Mouse (Mus musculus): ENCODE results near the gene Hist3h2a. TPM values are rescaled to one million over a fixed set of nuclear protein-coding genes. Genes with fewer than 3 reads are reported as not detected.

Gene Hist3h2a
- polyA plus RNA-seq (2014; fragmentation: Nextera tagmentation; extraction: Ambion mirVana): 80.7 and 98.2 TPM in 2 replicates

DNA sequence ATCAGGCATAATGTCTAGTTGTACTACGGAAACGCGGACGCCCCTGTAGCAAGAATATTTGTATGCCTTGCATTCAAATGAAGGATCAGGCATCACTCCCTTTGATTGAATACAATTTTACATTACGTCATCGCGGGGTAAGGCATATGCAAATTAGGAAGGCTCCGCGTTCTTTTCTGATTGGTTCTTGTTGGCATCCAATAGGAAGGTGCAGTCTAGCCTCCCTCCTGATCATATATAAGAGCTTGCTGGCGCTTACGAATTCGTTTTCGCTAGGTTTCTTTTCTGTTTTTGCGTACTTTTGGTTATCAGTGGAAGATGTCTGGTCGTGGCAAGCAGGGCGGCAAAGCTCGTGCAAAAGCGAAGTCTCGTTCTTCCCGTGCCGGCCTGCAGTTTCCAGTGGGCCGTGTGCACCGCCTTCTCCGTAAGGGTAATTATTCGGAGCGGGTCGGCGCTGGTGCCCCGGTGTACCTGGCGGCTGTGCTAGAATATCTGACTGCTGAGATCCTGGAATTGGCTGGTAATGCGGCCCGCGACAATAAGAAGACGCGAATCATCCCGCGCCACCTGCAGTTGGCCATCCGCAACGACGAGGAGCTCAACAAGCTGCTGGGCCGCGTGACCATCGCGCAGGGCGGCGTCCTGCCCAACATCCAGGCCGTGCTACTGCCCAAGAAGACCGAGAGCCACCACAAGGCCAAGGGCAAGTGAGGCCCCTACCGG lies at the start of gene Hist3h2a, which contains the start of gene Trim17:
Gene Hist3h2a, plus strand, starts transcription at position 266 of the 723 bp plus-strand sequence.
Gene Trim17, plus strand, starts transcription at position 266 of the 723 bp plus-strand sequence.
- no peaks in the 10 kb centered on the region for H3K27me3 ChIP-seq (ENCODE audit: control insufficient read depth, insufficient read depth, low read length)
- H3K9me3 ChIP-seq (ENCODE audit: control insufficient read depth, low read length): no peaks in the 10 kb centered on the region
- peak within 1 kb of the TSS; percentile 84 for H3K4me2 ChIP-seq (ENCODE audit: low read depth, low read length)
- H3K9ac ChIP-seq (replicated peaks; ENCODE audit: low read depth, low read length): peak within 1 kb of the TSS; percentile 96
- peak within 1 kb of the TSS; percentile 83 for H3K4me3 ChIP-seq (ENCODE audit: low read depth, low read length)
- peaks cover 38% of the 10 kb centered on the region for H3K4me1 ChIP-seq (ENCODE audit: control insufficient read depth, insufficient read depth, low read length)
- H3K27ac ChIP-seq (ENCODE audit: low read depth, low read length): peak within 1 kb of the TSS; percentile 100
- WGBS: under 1% methylated on average over 49 of the region's 49 CpGs
- H3K36me3 ChIP-seq (ENCODE audit: control insufficient read depth, insufficient read depth, low read length): no peaks in the 10 kb centered on the region
- peak; percentile 90 for ATAC-seq (ENCODE audit: low read depth)

DNA sequence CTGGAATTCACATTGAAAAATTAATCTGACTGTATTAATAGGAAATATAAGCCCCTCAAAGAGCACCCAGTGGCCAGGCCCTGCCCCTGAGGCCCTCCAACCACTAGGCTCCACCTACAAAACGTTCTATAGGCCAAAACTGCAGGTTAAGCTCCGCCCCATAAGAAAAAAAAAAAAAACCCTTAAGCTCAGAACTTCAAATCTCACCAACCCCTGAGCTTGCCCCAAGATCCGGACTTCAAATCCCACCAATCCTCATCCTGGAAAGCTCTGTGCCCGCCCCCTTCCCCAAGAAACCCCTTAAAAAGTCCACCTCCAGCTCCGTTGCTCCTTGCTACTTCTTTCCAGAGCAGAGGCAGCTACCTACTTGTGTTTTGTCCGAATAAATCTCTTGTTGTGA lies 49.6 kb upstream of the Hist3h2a start:
- no peak for ATAC-seq (ENCODE audit: low read depth)
- Histone ChIP-seq H3K4me2 (ENCODE audit: low read depth, low read length) (no peak overlapping the region; the same call in 1 of the 2 replicates), H3K4me3 (ENCODE audit: low read depth, low read length) (no peak overlapping the region), H3K36me3 (ENCODE audit: control insufficient read depth, insufficient read depth, low read length) (peaks cover 9% of the 10 kb centered on the region), H3K4me1 (ENCODE audit: control insufficient read depth, insufficient read depth, low read length) (peaks cover 6% of the 10 kb centered on the region; the same call in 1 of the 2 replicates), H3K27me3 (ENCODE audit: control insufficient read depth, insufficient read depth, low read length) (no peaks in the 10 kb centered on the region), H3K27ac (ENCODE audit: low read depth, low read length) (no peak overlapping the region), H3K9me3 (ENCODE audit: control insufficient read depth, low read length) (no peaks in the 10 kb centered on the region), H3K9ac (replicated peaks; ENCODE audit: low read depth, low read length) (no peak overlapping the region)
- WGBS: 50% methylated on average over 6 of the region's 6 CpGs

DNA sequence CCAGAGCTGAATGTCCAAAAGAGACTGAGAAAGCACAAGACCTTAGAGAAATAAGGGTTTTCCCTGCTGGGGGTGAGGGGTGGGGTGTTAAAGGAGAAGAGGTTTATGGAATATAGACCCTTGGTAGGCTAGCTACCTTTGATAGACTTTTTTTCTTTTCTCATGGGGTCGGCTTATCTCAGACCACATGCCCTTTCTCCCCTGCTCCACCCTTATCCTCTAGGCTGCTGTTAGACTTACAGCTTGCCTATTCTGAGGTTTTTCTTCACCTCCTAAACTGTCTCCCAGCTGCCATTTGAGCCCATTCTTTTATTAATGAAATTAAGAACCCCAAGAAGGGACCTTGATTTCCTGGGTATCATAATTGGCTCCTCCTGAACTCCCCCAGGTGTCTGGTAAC lies 40.7 kb upstream of the Hist3h2a start:
- Histone ChIP-seq H3K36me3 (ENCODE audit: control insufficient read depth, insufficient read depth, low read length) (no peaks in the 10 kb centered on the region), H3K27ac (ENCODE audit: low read depth, low read length) (no peak overlapping the region), H3K9ac (replicated peaks; ENCODE audit: low read depth, low read length) (no peak overlapping the region), H3K27me3 (ENCODE audit: control insufficient read depth, insufficient read depth, low read length) (no peaks in the 10 kb centered on the region), H3K4me2 (ENCODE audit: low read depth, low read length) (no peak overlapping the region; the same call in 1 of the 2 replicates), H3K9me3 (ENCODE audit: control insufficient read depth, low read length) (no peaks in the 10 kb centered on the region), H3K4me3 (ENCODE audit: low read depth, low read length) (no peak overlapping the region), H3K4me1 (ENCODE audit: control insufficient read depth, insufficient read depth, low read length) (no peaks in the 10 kb centered on the region)
- WGBS: 68% methylated on average over 1 of the region's 1 CpGs
- no peak for ATAC-seq (ENCODE audit: low read depth)

DNA sequence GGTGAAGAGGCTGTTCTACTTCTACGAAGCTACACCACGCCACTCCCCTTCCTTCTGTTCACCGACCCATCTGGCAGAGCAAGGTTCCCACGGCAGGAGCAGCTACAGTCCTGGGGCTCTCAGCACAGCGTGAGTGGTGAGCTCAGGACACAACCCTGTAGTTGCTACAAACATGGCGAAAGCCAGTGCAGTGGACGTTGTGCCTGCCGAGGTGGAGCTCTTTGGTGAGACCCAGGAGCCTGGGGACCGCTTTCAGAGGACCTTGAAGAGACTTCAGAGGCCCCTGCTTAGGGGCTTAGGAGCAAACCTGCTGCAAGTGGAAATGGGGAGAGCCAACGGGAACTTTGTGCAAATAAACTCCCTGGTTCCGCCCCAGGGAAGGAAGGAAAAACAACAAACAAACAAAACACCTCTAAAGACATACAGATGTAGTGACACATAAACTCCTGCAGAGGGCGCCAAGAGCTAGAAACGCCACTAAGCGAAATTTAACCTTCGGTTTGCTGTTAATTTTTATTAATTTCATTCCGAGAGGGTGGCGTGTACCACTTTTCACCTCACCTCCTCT lies 39.9 kb upstream of the Hist3h2a start:
- 23% methylated on average over 17 of the region's 17 CpGs for WGBS
- no peak overlapping the region for H3K27ac ChIP-seq (ENCODE audit: low read depth, low read length)

DNA sequence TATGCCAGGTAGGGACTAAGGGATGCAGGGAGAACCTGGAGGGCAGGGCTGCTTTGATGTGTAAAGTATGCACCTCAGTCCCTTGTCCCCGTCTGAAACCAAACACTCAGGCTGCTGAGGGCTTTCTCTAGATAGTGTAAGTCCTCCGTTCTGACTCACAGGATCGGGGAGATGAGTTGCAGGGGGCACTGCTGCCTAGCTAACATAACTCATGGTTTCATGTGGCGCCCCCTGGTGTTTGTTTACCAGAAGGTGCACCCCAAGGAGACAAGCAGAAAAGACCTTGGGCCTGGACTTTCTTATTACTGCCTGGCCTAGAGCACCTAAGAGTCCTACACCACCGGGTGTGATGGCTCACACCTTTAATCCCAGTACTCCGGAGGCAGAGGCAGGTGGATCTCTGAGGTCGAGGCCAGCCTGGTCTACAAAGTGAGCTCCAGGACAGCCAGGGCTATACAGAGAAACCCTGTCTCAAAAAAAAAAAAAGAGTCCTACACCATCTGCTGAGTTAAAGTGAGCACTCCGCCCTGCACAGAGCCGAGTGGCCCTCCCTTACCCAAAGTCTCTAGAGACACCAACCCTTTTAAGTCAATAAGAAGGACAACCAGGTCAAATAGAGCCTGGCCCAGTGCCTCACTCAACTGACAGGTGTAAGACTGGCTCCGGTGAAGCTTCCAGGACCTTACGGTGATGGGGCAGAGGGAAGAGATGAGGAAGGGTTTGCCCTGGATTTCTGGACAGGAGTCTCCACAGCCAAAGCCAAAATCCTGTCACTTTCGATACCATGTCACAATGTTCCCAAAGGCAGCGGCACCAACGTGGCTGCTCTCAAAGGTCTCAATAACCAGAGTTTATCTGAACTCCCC lies 37.4 kb upstream of the Hist3h2a start:
- H3K9me3 ChIP-seq (ENCODE audit: control insufficient read depth, low read length): no peaks in the 10 kb centered on the region
- no peak overlapping the region for H3K4me2 ChIP-seq (ENCODE audit: low read depth, low read length)
- no peak overlapping the region for H3K4me3 ChIP-seq (ENCODE audit: low read depth, low read length)
- no peak for ATAC-seq (ENCODE audit: low read depth)
- 50% methylated on average over 14 of the region's 14 CpGs for WGBS
- no peaks in the 10 kb centered on the region for H3K36me3 ChIP-seq (ENCODE audit: control insufficient read depth, insufficient read depth, low read length)
- H3K4me1 ChIP-seq (ENCODE audit: control insufficient read depth, insufficient read depth, low read length): no peaks in the 10 kb centered on the region
- H3K27ac ChIP-seq (ENCODE audit: low read depth, low read length): no peak overlapping the region
- no peaks in the 10 kb centered on the region for H3K27me3 ChIP-seq (ENCODE audit: control insufficient read depth, insufficient read depth, low read length)
- no peak overlapping the region for H3K9ac ChIP-seq (replicated peaks; ENCODE audit: low read depth, low read length)

More for the DNA sequence above, 39.9 kb upstream of the Hist3h2a start:
- Histone ChIP-seq H3K4me1 (ENCODE audit: control insufficient read depth, insufficient read depth, low read length) (no peaks in the 10 kb centered on the region), H3K9ac (replicated peaks; ENCODE audit: low read depth, low read length) (peak overlapping the region; percentile 42; the same call in 1 of the 2 replicates), H3K36me3 (ENCODE audit: control insufficient read depth, insufficient read depth, low read length) (no peaks in the 10 kb centered on the region), H3K9me3 (ENCODE audit: control insufficient read depth, low read length) (no peaks in the 10 kb centered on the region), H3K4me2 (ENCODE audit: low read depth, low read length) (peak overlapping the region; percentile 49), H3K27me3 (ENCODE audit: control insufficient read depth, insufficient read depth, low read length) (no peaks in the 10 kb centered on the region), H3K4me3 (ENCODE audit: low read depth, low read length) (peak overlapping the region; percentile 17; the same call in 1 of the 2 replicates)
- no peak; the same call in 1 of the 2 replicates for ATAC-seq (ENCODE audit: low read depth)

DNA sequence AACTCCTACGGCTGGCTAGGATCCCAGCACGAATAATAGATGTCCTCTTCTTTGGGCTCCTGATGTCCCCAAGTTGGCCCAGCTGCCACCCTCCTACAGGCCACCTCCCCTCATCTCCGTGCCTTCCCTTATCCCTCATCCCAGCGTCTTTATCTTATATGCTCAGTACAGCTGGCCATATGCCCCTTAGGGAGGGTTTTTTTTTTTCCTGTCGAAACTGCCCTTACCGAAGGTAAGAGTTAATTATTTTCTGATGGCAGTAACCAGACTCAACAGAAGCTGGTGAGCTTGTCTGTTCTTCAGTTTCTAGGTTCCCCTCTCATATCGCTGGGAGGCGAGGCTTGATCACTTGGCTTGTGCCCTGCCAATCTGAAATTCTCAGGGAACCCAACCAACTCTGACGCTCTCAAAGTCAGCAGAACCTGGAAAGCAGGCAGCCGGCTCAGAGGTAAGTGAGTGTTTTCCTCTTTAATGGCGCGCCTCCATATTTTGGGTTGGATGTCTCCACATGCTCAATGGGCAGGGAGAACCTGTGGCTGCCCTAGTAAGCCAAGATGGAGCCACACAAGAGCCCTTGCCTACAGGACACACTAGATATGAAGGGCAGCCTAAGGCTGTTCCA lies 36.6 kb upstream of the Hist3h2a start, which contains the start of gene Btnl10:
Gene Btnl10, plus strand, starts transcription at position 164 of the 622 bp plus-strand sequence.
- H3K9ac ChIP-seq (replicated peaks; ENCODE audit: low read depth, low read length): no peak within 1 kb of the TSS
- 89% methylated on average over 12 of the region's 12 CpGs for WGBS
- H3K4me3 ChIP-seq (ENCODE audit: low read depth, low read length): no peak within 1 kb of the TSS
- no peaks in the 10 kb centered on the region for H3K9me3 ChIP-seq (ENCODE audit: control insufficient read depth, low read length)
- H3K27me3 ChIP-seq (ENCODE audit: control insufficient read depth, insufficient read depth, low read length): no peaks in the 10 kb centered on the region
- H3K4me1 ChIP-seq (ENCODE audit: control insufficient read depth, insufficient read depth, low read length): no peaks in the 10 kb centered on the region
- no peak for ATAC-seq (ENCODE audit: low read depth)
- H3K36me3 ChIP-seq (ENCODE audit: control insufficient read depth, insufficient read depth, low read length): no peaks in the 10 kb centered on the region
- H3K27ac ChIP-seq (ENCODE audit: low read depth, low read length): no peak within 1 kb of the TSS
- no peak within 1 kb of the TSS for H3K4me2 ChIP-seq (ENCODE audit: low read depth, low read length)

DNA sequence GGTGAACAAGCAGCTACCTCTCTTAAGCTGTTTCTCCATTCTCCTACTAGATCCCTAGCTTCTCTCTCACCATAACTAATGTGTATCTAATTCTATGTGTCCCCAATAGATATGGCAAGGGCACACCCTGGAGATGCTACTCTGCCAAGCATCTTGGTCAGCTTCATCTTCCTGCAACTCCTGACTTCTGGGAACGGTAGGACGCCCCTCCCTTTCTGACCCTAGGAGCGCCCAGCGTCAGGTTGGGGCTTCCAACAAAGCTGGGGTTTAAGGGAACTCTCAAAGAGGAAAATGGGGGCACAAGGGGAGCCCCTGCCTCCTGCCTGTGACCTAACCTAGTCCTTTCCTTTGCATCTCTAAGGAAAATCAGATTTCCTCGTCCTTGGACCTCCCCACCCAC lies 35.7 kb upstream of the Hist3h2a start:
- no peaks in the 10 kb centered on the region for H3K27me3 ChIP-seq (ENCODE audit: control insufficient read depth, insufficient read depth, low read length)
- no peak for ATAC-seq (ENCODE audit: low read depth)
- WGBS: 79% methylated on average over 5 of the region's 5 CpGs
- no peak overlapping the region for H3K4me3 ChIP-seq (ENCODE audit: low read depth, low read length)
- H3K4me2 ChIP-seq (ENCODE audit: low read depth, low read length): no peak overlapping the region
- no peaks in the 10 kb centered on the region for H3K36me3 ChIP-seq (ENCODE audit: control insufficient read depth, insufficient read depth, low read length)
- no peaks in the 10 kb centered on the region for H3K4me1 ChIP-seq (ENCODE audit: control insufficient read depth, insufficient read depth, low read length)
- H3K9ac ChIP-seq (replicated peaks; ENCODE audit: low read depth, low read length): no peak overlapping the region
- H3K9me3 ChIP-seq (ENCODE audit: control insufficient read depth, low read length): no peaks in the 10 kb centered on the region
- no peak overlapping the region for H3K27ac ChIP-seq (ENCODE audit: low read depth, low read length)

DNA sequence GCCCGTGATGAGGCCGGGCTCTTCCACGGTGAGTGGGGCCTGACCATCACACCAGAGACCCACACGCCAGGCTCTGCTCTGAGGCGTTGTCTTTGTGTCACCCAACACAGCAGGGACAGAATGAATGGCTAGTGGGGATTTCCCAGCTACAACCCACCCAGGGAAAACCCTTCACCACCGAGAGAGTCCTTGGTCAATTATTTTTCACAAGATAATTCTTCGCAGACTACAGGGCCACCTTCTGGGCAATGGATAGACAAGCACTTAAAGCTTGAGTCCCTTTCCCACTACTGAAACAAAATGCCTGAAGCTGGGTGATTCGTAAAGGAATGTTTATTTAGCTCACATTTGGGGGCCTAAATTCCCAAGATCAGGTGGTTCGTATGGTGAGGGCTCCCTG lies 32.1 kb upstream of the Hist3h2a start:
- no peak overlapping the region for H3K27ac ChIP-seq (ENCODE audit: low read depth, low read length)
- no peak overlapping the region for H3K4me2 ChIP-seq (ENCODE audit: low read depth, low read length)
- no peak overlapping the region for H3K4me3 ChIP-seq (ENCODE audit: low read depth, low read length)
- H3K27me3 ChIP-seq (ENCODE audit: control insufficient read depth, insufficient read depth, low read length): no peaks in the 10 kb centered on the region
- no peak overlapping the region for H3K9ac ChIP-seq (replicated peaks; ENCODE audit: low read depth, low read length)
- no peaks in the 10 kb centered on the region for H3K4me1 ChIP-seq (ENCODE audit: control insufficient read depth, insufficient read depth, low read length)
- 85% methylated on average over 9 of the region's 9 CpGs for WGBS
- no peaks in the 10 kb centered on the region for H3K9me3 ChIP-seq (ENCODE audit: control insufficient read depth, low read length)
- H3K36me3 ChIP-seq (ENCODE audit: control insufficient read depth, insufficient read depth, low read length): no peaks in the 10 kb centered on the region
- no peak for ATAC-seq (ENCODE audit: low read depth)
